Mouse (Mus musculus) kidney, adult 18-20 months (tissue): ENCODE measurements around the gene Rnf145.

Experiments used
- DNase-seq: peaks from one replicate; pipeline ENCODE4 v3.0.0; 2021

The Rnf145 gene

DNA sequence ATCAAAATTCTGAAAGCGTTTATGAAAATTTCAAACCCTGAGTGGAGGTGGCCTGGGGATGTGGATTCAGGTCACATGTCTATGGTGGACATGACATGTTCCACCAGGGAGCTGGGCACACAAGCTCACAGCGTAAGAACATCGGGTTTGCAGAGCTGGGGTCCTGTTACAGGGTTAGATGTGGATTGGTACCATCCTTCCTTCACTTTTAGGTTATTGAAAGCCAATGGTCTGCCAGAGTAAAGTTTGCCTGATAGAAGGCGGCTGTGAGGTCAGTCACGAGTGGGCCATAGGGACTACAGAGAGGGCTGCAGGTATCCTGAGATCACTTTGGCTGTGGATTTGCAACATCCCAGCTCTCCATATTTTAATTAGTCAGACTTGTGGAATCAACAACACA is 54.0 kb downstream of the Rnf145 start:
- no peak for DNase-seq

DNA sequence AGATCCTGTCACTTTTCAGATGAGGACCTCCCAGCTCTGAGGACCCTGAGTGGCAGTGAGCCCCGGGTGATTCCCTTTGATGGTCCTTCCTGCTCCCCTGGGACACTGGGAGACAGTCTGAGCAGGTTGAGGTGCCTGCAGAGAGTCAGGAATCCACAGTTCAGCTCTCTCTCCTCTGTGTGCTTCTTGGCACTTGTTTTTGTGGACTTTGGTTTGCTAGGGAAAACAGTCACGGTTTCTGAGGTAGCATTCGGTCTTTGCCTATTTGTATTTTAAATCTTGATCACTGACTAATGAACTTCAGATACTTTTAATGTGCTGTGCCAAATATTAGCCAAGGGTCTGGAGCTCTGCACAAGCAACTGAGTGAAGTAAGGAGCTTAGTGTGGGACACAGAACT is 54.6 kb downstream of the Rnf145 start:
- peak; percentile 46 for DNase-seq

DNA sequence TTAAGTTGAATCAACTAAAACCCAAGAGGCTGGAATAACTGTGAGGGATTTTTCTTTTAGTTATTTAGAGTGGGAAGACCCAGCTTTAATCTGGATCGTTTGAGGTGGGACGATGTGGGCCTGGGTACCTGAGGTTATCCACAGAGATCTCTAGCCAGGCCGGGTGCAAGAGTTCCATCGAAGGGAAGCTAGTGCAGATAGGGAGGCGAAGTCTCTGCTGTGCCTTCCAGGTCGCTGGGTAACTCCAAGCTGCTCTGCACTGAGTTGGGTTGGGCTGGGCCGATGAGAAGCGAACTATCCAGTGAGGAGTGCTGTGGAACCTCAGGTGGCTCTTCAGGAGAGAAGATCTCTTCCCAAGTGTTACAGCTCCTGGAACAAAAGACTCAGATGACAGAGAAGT is 55.6 kb downstream of the Rnf145 start:
- no peak for DNase-seq

DNA sequence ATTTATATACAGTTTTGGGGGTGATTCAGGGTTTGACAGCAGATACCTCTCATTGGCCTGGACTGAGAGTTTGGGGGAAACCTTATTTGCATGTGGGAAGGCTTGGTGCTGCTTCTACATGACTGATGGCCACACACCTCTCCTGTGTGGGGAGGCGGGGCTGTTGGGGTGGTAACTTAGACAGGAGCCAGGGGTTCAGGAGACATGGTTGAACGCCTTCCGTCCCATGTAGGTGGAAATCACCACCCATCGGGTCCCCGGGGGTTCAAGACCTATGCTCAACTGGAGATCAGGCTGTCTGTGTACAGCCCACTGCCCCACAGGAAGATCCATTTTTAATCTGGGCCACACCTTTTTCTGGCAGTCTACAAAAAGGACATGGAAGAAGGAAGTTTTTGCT is 56.1 kb downstream of the Rnf145 start:
- no peak for DNase-seq

DNA sequence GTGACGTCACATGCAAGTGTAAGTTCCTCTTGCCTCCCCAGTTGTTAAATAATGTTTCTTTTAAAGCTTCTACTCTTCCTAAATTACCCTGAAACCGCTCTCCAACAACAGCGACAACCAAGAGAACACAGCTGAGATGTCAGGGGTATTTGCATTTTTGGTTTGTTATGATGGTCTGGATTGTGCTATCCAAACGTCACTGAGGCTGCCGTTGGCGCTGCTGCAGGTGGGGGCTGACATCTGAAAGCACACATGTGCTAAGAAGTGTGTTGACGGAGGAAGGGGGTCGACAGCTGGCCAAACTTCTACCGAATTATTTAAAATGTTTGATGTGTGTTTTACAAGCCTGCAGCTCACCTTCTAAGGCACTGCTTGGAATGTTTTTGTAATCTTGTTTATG is 59.1 kb downstream of the Rnf145 start:
- DNase-seq = no peak

DNA sequence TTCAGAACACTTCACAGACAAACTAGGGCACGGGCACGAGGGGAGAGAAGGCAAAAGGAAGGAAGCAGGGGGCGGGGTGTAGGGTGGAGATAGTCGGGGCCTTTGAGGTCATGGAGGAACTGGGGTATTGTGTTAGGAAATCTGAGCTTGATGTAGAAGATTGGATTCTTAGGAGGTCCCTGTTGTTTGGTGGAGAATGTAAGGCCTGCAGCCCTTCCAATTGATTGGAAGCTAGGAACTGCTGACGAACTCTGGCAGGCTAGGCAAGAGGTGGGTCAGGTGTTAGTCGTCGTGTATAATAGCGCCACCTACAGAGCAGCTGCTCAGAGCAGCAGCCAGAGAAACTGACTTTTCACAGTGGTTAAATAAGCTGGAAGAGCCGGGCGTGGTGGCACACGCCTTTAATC is 62.5 kb downstream of the Rnf145 start:
- DNase-seq = peak; percentile 57

DNA sequence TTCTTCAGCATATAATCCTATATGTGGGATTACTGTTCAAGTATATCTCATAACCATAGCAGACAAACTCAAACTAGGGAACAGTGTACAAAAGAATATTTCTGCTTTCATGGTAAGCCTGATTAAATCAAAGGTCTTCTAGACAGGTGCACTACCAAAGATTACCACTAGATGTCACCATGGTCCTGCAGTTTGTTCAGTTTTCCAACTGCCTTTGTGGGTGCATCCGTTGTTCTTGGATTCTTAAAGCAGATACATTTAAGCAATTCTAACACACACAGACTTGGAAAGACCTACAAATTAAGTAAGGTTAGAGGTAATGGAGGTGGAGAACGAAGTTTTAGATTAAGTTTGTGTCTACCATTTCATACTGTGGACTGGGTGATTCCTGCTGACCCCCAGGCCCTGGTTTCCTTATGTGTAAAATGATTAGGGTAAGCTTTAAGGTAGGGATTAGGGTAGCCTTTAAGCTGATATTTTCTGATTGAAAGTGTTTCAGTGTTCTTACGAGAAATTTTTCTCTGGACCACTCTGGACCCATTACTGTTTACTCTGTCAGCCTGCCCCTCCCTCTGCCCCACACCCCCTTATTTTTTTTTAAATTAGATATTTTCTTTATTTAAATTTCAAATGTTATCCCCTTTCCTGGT is 67.4 kb downstream of the Rnf145 start:
- peak; percentile 46 for DNase-seq

DNA sequence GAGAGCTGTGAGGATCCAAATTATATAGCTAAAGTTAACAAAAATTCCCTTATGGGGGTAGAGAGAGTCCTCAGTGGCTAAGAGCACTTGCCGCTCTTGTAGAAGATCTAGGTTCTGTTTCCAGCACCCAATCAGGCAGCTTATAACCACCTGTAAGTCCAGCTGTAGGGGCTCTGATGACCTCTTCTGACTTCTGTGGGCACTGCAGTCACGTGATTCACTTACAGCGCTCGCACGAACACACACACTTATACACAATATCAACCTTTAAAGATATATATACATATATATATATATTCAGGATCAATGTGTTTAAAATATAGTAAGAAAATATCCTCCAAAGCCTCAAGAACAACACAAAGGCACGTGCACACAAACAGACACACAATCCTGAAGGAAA is 74.3 kb downstream of the Rnf145 start:
- DNase-seq = no peak

DNA sequence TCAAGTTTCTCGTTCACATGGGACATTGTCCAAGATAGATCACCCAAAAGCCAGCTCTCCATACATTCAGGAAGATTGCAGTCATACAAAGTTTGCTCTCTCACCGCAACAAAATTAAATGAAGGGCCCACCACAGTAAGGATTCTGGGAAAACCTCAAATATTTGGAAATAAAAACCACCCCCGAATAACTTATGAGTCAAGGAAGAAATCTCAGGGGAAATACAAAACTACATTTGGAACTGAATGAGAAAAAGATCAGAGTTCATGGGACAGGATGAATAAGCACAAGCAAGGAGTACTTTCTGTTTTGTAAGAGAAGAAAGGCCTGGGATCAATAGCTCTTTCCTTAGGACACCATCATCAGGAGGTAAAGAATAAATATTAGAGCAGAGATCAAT is 76.0 kb downstream of the Rnf145 start:
- no peak for DNase-seq

DNA sequence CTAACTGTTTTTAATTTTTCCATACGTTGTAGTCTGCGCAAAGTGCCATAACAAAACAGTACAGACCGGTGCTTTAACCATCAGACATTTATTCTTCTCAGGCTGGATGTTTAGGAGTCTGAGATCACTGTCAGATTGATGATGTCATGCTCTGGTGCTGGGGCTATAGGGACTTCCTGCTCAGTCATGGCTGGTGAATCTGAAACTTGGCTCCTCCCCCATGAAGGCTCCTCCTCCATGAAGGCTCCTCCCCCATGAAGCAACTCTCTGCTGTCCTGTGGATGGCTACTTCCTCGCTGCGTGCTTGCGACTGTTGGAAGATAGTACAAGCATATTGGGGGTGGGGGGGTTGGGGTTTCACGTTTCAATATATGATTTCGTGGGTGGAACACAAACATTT is 88.1 kb downstream of the Rnf145 start:
- no peak for DNase-seq

DNA sequence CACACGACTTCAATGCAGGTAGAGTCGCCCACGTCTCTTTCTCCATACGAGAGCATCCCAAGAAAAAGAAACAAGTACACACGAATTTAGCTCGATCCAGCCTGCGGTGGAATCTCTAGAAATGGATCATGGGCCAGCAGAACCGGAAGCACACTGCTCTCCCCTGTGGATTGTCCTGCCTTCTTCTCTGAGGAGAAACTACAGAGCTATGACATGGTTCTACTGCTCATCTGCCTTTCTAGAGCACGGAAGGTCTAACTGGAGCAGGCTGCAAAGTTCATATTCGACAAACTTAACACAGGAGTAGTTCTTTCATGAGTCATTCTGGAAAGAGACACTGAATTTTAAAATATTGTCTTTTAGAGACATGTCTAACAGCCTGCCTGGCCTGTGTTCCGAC is 89.9 kb downstream of the Rnf145 start:
- no peak for DNase-seq

DNA sequence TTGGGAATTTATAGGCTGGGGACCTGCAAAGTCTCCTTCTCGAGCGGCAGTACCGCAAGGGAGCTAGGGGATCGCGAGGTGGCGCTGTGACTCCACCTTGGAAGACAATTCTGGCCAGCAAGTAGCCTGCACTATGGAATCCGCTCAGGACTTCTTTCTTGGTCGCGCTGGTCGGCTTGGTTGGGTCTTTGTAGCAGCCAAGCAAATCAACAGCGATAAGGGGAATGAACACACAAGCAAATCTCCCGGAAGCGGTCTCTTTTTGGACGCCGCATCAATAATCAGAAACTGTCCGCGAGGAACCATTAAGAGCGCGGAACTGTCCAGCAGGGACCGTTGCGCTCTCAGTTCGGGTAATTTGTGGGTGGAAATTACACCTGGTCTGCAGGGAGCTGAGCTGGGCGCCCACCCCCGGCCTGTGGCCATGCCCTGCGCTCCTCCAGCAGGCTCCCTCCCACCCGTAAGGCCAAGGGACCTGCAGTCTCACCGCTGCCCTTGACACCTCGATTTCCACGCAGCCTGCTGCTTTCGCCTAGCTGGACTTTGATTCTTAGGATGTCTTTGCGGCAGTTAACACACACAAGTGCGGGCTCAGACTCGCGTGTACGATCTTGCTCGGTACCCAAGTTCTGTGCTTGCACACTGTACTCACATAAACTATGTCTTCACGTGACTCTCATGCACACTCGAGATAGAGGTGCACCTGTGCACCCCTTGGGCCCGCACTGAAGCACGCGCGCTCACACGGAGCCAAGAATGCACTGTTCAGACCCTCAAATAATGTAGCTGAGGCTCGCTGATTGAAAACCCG is 92.4 kb downstream of the Rnf145 start:
- peak; percentile 88 for DNase-seq

DNA sequence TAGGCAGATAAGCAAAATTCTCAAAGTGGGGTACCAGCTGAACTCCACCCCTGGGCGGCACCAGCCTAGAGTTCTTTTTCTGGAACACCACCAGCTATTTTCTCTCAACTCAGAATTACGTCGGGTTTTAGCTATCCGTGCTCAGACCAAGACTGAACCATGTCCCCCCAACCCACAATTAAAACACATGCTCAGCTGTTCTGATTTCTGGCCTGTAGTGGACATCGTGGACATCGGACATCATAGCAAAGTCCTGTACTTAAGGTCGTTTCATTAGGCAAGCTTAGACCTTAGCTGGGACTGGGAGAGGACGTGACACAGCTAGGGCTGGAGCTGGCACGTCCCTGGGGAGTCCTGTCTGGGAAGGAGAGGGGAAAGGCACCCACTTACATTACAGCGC is 93.4 kb downstream of the Rnf145 start:
- no peak for DNase-seq

DNA sequence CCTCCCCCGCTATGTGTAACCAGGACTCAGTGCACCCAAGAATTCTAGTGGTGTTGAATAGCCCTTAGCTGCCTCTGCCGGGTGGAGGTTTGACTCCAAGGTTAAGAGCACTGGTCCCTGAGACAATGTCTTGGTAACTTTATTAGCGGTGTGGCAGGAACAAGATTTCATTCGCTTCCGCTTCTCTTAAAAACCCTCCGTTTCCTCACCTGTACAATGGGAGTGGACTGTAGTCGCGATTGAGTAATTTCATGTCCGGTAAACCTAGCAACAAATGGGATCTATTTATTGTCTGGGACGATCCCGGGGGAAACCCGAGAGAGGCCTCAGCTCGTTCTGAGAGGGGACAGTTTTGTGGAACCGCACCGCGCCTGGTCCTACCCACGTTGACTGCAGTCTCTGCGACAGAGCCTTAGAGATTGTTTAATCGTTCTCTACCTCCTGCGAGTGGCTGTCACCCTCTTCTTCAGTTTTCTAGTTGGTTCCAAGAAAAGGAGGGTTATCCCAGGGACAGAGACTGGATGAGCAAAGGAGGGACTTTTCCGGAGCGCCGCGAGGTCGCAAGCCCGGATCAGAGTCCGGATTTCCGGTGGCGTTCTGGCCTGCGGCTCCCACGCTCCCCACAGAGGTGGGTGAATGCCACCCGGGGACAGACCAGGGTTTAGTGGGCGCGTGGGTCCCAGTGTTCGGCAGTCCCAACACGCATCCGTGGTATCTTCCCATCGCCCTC is 94.1 kb downstream of the Rnf145 start:
- peak; percentile 58 for DNase-seq

DNA sequence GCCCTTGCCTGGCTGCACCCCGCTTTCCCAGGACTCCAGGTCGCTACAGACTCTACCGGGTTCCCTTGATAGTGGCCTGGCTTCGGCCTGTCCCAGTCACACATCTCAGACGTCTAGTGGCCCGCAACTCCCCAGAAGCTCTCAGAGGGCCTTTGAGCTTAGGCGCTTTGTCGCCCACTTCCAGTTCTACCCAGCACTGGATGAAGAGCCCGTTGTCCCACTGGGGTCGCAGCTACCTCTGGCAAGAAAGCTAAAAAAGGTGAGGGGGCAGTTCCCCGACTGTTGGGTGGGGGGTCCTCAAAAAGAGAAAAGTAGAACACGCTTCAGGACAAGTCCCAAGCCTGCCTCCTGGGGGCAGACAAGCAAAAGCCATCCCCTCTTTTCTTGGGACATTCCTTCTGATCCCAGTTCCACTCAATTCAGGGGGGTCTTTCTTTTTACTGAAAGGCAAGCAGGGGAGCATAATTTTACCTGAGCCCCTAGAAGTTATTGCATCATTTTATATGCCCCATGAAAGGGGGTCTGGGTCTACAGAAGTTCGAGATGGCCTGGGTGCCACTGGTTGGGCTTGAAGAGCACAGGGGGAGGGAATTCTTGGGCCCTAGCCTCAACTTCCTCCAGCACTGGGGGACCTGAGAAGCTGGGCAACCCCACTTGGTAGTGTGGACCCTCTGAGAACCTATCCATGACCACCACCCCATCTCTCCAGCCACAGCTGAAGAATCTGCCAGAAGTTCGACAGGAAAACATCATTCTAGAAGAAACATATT is 94.8 kb downstream of the Rnf145 start:
- no peak for DNase-seq
